Mouse (Mus musculus) stomach, embryonic 16.5 days (tissue): ENCODE measurements around the gene Krt36. TPM values are rescaled to one million over a fixed set of nuclear protein-coding genes. Genes with fewer than 3 reads are reported as not detected.
A peak's percentile ranks its signal among the peaks of the same experiment; 100 is the strongest.

Source experiments
- ATAC-seq: fragments of 200-750 bp; cut with Nextera tagmentation; 2 replicates; pipeline ENCODE4 v1.8.0; 2017; ENCODE audit warnings: moderate number of reproducible peaks, moderate TSS enrichment; ENCODE audit not compliant: insufficient read depth, low FRiP score
- H3K27ac ChIP-seq: fragments of 300-500 bp; sonication (generic); 2 replicates; pipeline ENCODE4 v1.5.1; 2014; ENCODE audit warnings: low read length
- H3K27me3 ChIP-seq: fragments of 300-500 bp; sonication (generic); 2 replicates; pipeline ENCODE4 v1.6.1; 2014; ENCODE audit warnings: low read length, control low read depth, mixed read lengths; ENCODE audit not compliant: control insufficient read depth, insufficient read depth
- H3K36me3 ChIP-seq: fragments of 300-500 bp; sonication (generic); 2 replicates; pipeline ENCODE4 v1.6.1; 2014; ENCODE audit warnings: low read length; ENCODE audit not compliant: control insufficient read depth, insufficient read depth
- H3K4me1 ChIP-seq: fragments of 300-500 bp; sonication (generic); 2 replicates; pipeline ENCODE4 v1.6.1; 2014; ENCODE audit warnings: low read length, control low read depth, mixed read lengths; ENCODE audit not compliant: control insufficient read depth, insufficient read depth
- H3K4me2 ChIP-seq: fragments of 300-500 bp; sonication (generic); 2 replicates; pipeline ENCODE4 v1.6.1; 2014; ENCODE audit warnings: low read depth, low read length, mixed read lengths
- H3K4me3 ChIP-seq: fragments of 300-500 bp; sonication (generic); replicated peaks from 2 replicates; pipeline ENCODE4 v1.5.1; 2014; ENCODE audit warnings: mild to moderate bottlenecking, low read length
- H3K9ac ChIP-seq: fragments of 300-500 bp; sonication (generic); 2 replicates; pipeline ENCODE4 v1.6.1; 2014; ENCODE audit warnings: low read length
- H3K9me3 ChIP-seq: fragments of 300-500 bp; sonication (generic); replicated peaks from 2 replicates; pipeline ENCODE4 v1.6.1; 2016; ENCODE audit warnings: low read length, control low read depth; ENCODE audit not compliant: control insufficient read depth
- WGBS: fragments of 180-500 bp; shearing (Covaris S2); extraction: QIAGEN DNeasy Blood & Tissue Kit; methylation state at CpG from one replicate; pipeline ENCODE4 v1.1.7; 2014; 5-methylcytosine and 5-hydroxymethylcytosine counted together
- polyA plus RNA-seq: library from polyadenylated mRNA; unstranded; fragments of >200 nt; fragmentation: Nextera tagmentation; extraction: Ambion mirVana; gene quantifications from 2 replicates; pipeline ENCODE4 v1.2.1, GENCODE M21; 2015

Krt36 gene
- polyA plus RNA-seq, 1 experiment from 2014 or later: 0.44 TPM

- no peak overlapping the region for H3K4me2 ChIP-seq
- 74% methylated on average over 8 of the region's 8 CpGs for WGBS
- no peak overlapping the region for H3K9ac ChIP-seq
- no peak overlapping the region for H3K4me3 ChIP-seq
- no peaks in the 10 kb centered on the region for H3K4me1 ChIP-seq
- ATAC-seq: no peak
- no peaks in the 10 kb centered on the region for H3K9me3 ChIP-seq
- no peaks in the 10 kb centered on the region for H3K36me3 ChIP-seq
- no peak overlapping the region for H3K27ac ChIP-seq
- no peaks in the 10 kb centered on the region for H3K27me3 ChIP-seq
These were observed 46.6 kb downstream of the Krt36 start for GRCm38 (mm10) chr11:100058875-100059274.

- peak; percentile 69; the same call in 1 of the 2 replicates for ATAC-seq
- WGBS: 54% methylated on average over 9 of the region's 9 CpGs
These were observed 49.5 kb downstream of the Krt36 start for GRCm38 (mm10) chr11:100055686-100056655.

More at GRCm38 (mm10) chr11:100055686-100056655, 49.5 kb downstream of the Krt36 start:
- Histone ChIP-seq H3K9ac (no peak overlapping the region), H3K27ac (peak overlapping the region; percentile 68), H3K36me3 (no peaks in the 10 kb centered on the region), H3K4me1 (no peaks in the 10 kb centered on the region), H3K4me3 (no peak overlapping the region), H3K4me2 (no peak overlapping the region), H3K9me3 (no peaks in the 10 kb centered on the region), H3K27me3 (no peaks in the 10 kb centered on the region; the same call in 1 of the 2 replicates)

Other genes starting within 250 kb of the Krt36 start
- not detected in 2 replicates for gene Gm11568, start 247.7 kb downstream of the Krt36 start, polyA plus RNA-seq
- gene Gm11559, start 241.2 kb downstream of the Krt36 start, polyA plus RNA-seq: not detected in 2 replicates
- gene Krtap9-1, start 232.2 kb downstream of the Krt36 start, polyA plus RNA-seq: not detected in 2 replicates
- not detected in 2 replicates for gene Gm11567, start 226.4 kb downstream of the Krt36 start, polyA plus RNA-seq
- gene Krtap31-1, start 197.7 kb downstream of the Krt36 start, polyA plus RNA-seq: not detected in 2 replicates
- not detected in 2 replicates for gene Gm11565, start 190.9 kb downstream of the Krt36 start, polyA plus RNA-seq
- not detected in 2 replicates for gene Krtap31-2, start 169.3 kb downstream of the Krt36 start, polyA plus RNA-seq
- gene Krtap9-5, start 157.2 kb downstream of the Krt36 start, polyA plus RNA-seq: not detected in 2 replicates
- gene Krtap29-1, start 126.6 kb downstream of the Krt36 start, polyA plus RNA-seq: not detected in 2 replicates
- gene Krtap16-1, start 119.0 kb downstream of the Krt36 start, polyA plus RNA-seq: not detected in 2 replicates
- not detected in 2 replicates for gene Krtap17-1, start 111.6 kb downstream of the Krt36 start, polyA plus RNA-seq
- 0.23 and 0.34 TPM in 2 replicates for gene Krt33a, start 89.4 kb downstream of the Krt36 start, polyA plus RNA-seq
- 0.30 TPM in 1 of 2 replicates, not detected in the other for gene Krt33b, start 75.8 kb downstream of the Krt36 start, polyA plus RNA-seq
- gene Krt34, start 64.1 kb downstream of the Krt36 start, polyA plus RNA-seq: 3.2 and 4.2 TPM in 2 replicates
- gene Krt31, start 55.1 kb downstream of the Krt36 start, polyA plus RNA-seq: 0.74 and 0.81 TPM in 2 replicates
- 0.24 and 0.40 TPM in 2 replicates for gene Krt32, start 17.4 kb downstream of the Krt36 start, polyA plus RNA-seq
- 0.76 and 1.5 TPM in 2 replicates for gene Krt35, start 9.4 kb downstream of the Krt36 start, polyA plus RNA-seq
- gene Krt13, start 15.9 kb upstream of the Krt36 start, polyA plus RNA-seq: 1,856 and 2,859 TPM in 2 replicates
- 1,477 and 1,759 TPM in 2 replicates for gene Krt15, start 30.3 kb upstream of the Krt36 start, polyA plus RNA-seq
- gene Krt19, start 43.0 kb upstream of the Krt36 start, polyA plus RNA-seq: 1,141 and 1,514 TPM in 2 replicates
- gene Krt9, start 87.6 kb upstream of the Krt36 start, polyA plus RNA-seq: not detected in 2 replicates
- 46.4 and 67.1 TPM in 2 replicates for gene Krt14, start 101.9 kb upstream of the Krt36 start, polyA plus RNA-seq
- 1.6 and 2.2 TPM in 2 replicates for gene Krt16, start 143.3 kb upstream of the Krt36 start, polyA plus RNA-seq
- gene Krt17, start 155.4 kb upstream of the Krt36 start, polyA plus RNA-seq: 34.0 and 45.6 TPM in 2 replicates
- not detected in 2 replicates for gene Krt42, start 164.2 kb upstream of the Krt36 start, polyA plus RNA-seq
- gene Eif1, start 214.3 kb upstream of the Krt36 start, polyA plus RNA-seq: 1,614 and 1,638 TPM in 2 replicates
- gene Gast, start 228.8 kb upstream of the Krt36 start, polyA plus RNA-seq: 10.8 and 13.3 TPM in 2 replicates